Mouse (Mus musculus) urinary bladder, adult 2 months (tissue): ENCODE measurements around the gene Syt2. TPM values are rescaled to one million over a fixed set of nuclear protein-coding genes. Genes with fewer than 3 reads are reported as not detected.

Experiments
- DNase-seq: peaks from one replicate; pipeline ENCODE4 v3.0.0; 2022; ENCODE audit warnings: low spot score
- polyA plus RNA-seq: library from polyadenylated mRNA; depleted of rRNA; stranded (reverse); fragments of >200 nt; gene quantifications from 2 replicates; pipeline ENCODE4 v1.2.3, GENCODE M21; 2012

The Syt2 gene
- polyA plus RNA-seq, 1 experiment, result 0.08 TPM

GRCm38 (mm10) chr1:134741946-134742661, 95.6 kb downstream of the Syt2 start:
- DNase-seq, result no peak

- no peak for DNase-seq
Measured at GRCm38 (mm10) chr1:134745648-134746047, 99.2 kb downstream of the Syt2 start.

- no peak for DNase-seq
Measured at GRCm38 (mm10) chr1:134747236-134748174, 101.0 kb downstream of the Syt2 start.

GRCm38 (mm10) chr1:134749889-134750288, 103.4 kb downstream of the Syt2 start:
- no peak for DNase-seq

- DNase-seq, result no peak
Measured at GRCm38 (mm10) chr1:134752447-134752846, 106.0 kb downstream of the Syt2 start.

- no peak for DNase-seq
Measured at GRCm38 (mm10) chr1:134753751-134754630, 107.5 kb downstream of the Syt2 start.

GRCm38 (mm10) chr1:134754818-134755217, 108.3 kb downstream of the Syt2 start:
- DNase-seq, result no peak

GRCm38 (mm10) chr1:134755548-134756189, 109.2 kb downstream of the Syt2 start:
- no peak for DNase-seq

GRCm38 (mm10) chr1:134756190-134756873, 109.9 kb downstream of the Syt2 start:
- DNase-seq, result no peak

GRCm38 (mm10) chr1:134757230-134757629, 110.8 kb downstream of the Syt2 start:
- DNase-seq, result no peak

GRCm38 (mm10) chr1:134759133-134759532, 112.7 kb downstream of the Syt2 start:
- DNase-seq, result no peak

GRCm38 (mm10) chr1:134760642-134761041, 114.2 kb downstream of the Syt2 start:
- DNase-seq, result no peak

GRCm38 (mm10) chr1:134761534-134761933, 115.1 kb downstream of the Syt2 start:
- DNase-seq, result no peak

- no peak for DNase-seq
Measured at GRCm38 (mm10) chr1:134763250-134763649, 116.8 kb downstream of the Syt2 start.

- no peak for DNase-seq
Measured at GRCm38 (mm10) chr1:134763776-134764438, 117.4 kb downstream of the Syt2 start.

- DNase-seq, result no peak
Measured at GRCm38 (mm10) chr1:134764831-134765458, 118.5 kb downstream of the Syt2 start.

GRCm38 (mm10) chr1:134766448-134766847, 120.0 kb downstream of the Syt2 start:
- DNase-seq, result no peak

- no peak for DNase-seq
Measured at GRCm38 (mm10) chr1:134770312-134770711, 123.8 kb downstream of the Syt2 start.

- DNase-seq, result no peak
Measured at GRCm38 (mm10) chr1:134771353-134771752, 124.9 kb downstream of the Syt2 start.

- no peak for DNase-seq
Measured at GRCm38 (mm10) chr1:134771999-134772398, 125.5 kb downstream of the Syt2 start.
